Mouse (Mus musculus): ENCODE measurements around the gene Ttll12. TPM values are rescaled to one million over a fixed set of nuclear protein-coding genes. Genes with fewer than 3 reads are reported as not detected.
A peak's percentile ranks its signal among the peaks of the same experiment; 100 is the strongest.

Ttll12 gene
- 5.9 and 6.1 TPM in 2 replicates for total RNA-seq (2015)
- 3.0 and 6.5 TPM in 2 replicates for total RNA-seq (2017)

- peak; percentile 87 for ATAC-seq (ENCODE audit: poor library complexity, severe bottlenecking)
Measured at GRCm38 (mm10) chr15:83594513-83595363, at the start of gene Ttll12. Gene Ttll12, minus strand, starts transcription at chr15:83595157.

DNA sequence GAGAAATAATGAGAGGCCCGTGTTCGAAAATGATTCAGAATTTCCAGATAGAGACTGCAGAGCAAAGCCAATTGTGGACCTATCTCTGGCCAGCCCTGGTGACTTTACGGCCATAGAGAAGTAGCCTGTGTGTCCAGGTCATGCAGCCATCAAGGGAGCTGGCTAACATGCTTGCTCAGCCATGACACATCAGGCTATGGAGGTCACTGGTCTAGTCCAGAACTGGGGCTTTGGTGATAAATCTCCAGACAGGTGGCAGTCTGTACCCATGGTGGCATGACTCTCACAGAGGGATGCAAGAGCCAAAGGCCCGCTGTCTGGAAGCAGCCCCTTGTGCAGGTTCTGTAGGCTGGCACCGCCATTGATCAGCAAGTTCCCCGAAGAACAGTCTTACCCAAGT is 47.6 kb upstream of the Ttll12 start:
- no peak for ATAC-seq (ENCODE audit: poor library complexity, severe bottlenecking)

DNA sequence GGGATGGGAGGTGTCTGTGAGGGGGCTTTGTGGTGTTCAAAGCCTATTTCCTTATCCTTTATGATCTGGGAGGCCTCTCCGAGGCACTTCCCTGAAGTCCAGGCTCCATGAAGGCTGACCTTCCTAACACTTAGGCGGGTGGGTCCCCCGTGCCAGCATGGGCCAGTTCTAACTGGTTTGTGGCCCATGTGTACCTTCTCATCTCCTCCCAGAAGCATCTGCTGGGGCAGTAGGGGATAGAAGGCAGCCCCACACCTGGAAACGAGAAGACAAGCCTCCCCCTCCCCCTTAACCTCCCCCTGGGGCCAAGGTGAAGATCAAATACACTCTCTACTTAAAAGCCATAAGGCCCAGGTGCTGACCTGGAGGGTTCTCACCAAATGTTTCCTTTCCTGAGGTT is 45.3 kb upstream of the Ttll12 start:
- no peak for ATAC-seq (ENCODE audit: poor library complexity, severe bottlenecking)

GRCm38 (mm10) chr15:83639160-83639559 is 44.2 kb upstream of the Ttll12 start:
- ATAC-seq (ENCODE audit: poor library complexity, severe bottlenecking), result no peak

DNA sequence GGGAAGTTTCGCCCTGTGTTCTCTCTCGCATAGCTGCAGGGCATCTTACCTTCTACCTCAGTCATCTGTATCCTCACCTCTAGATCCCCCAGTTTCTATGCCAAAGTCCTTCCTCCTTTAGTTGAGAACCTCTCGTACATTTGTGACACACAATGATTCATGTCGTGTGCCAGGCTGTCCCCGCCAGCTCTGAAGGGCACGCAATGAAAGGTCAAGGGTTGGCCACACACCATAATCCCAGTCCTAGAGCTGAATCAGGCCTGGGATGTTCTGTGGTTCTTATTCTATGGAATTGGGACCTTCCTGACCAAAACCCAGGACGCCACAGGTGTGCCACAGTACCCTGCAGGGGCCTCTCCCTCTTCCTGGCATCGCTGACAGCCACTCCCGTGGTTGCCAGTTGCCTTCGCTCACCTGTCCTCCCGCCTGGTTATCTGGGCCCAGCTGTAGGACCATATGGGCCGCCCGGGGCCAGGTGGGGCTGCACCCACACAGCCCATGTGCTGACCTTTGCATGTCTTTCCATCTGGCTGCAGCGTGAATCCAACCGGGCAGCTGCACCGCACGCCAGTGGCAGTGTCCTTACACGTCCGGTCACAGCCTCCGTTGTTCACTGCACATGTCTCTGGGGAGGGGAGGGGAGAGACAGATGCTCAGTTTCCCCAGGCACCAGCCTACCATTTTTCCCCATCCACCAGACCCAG is 43.4 kb upstream of the Ttll12 start:
- ATAC-seq (ENCODE audit: poor library complexity, severe bottlenecking), result no peak

DNA sequence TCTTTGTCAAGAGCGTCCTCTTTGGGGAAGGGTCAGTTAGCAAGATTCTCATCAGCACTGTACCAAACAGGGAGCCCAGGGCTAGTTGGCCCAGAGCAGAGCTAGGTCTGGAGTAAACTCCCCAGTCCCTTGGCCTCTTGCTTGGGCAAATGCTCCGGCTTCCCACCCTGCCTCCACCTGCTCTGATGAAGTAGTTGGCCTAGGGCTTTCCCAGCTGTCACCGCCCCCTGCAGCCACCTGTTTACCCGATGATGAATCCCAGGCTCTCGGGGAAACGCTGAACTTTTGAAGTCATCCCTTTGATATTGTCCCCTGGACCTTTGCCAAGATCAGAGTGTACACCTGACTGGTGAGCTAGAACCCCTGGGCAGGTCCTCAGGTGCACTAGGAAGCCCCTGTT is 41.8 kb upstream of the Ttll12 start:
- no peak for ATAC-seq (ENCODE audit: poor library complexity, severe bottlenecking)

DNA sequence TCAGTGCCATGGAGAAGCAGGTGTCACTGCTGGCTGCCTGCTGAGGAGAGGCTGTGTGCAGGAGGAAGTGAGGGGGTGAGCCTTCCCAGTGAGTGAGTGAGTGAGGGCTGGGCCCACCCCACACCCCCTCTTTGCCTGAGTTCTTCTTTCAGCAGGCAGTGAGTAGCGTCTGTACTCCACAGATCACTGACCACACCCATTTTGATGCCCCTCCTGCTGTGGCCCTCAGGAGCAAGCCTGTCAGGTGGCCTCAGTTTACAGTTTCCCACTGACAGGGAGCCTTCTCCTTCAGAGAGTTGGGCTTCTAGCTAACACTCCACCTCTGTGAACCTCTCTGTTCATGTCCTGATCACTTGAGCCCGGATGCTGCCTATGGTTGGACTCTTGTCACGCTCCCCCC is 40.3 kb upstream of the Ttll12 start:
- ATAC-seq (ENCODE audit: poor library complexity, severe bottlenecking), result no peak

- no peak for ATAC-seq (ENCODE audit: poor library complexity, severe bottlenecking)
Measured at GRCm38 (mm10) chr15:83634076-83634475, 39.1 kb upstream of the Ttll12 start.

- ATAC-seq (ENCODE audit: poor library complexity, severe bottlenecking), result no peak
Measured at GRCm38 (mm10) chr15:83631071-83631470, 36.1 kb upstream of the Ttll12 start.

DNA sequence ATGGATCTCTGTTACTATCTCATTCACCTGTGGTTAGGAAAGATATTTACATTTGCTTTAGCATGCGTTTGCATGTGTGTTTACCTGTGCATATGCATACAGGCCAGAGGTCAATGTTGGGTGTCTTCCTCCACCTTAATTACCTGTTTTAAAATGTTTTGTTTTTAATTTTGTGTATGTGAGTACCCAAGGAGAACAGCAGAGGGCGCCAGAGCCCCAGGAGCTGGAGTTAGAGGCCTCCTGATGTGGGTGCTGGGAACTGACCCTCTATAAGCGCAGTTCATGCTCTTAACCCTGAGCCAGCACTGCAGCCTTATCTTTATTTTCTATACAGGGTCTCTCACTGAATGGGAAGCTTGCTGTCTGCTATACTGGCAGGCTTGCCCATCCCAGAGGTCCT is 34.8 kb upstream of the Ttll12 start:
- ATAC-seq (ENCODE audit: poor library complexity, severe bottlenecking), result no peak

GRCm38 (mm10) chr15:83626142-83626645 is 31.2 kb upstream of the Ttll12 start:
- no peak for ATAC-seq (ENCODE audit: poor library complexity, severe bottlenecking)

- ATAC-seq (ENCODE audit: poor library complexity, severe bottlenecking), result no peak
Measured at GRCm38 (mm10) chr15:83615245-83615644, 20.3 kb upstream of the Ttll12 start.

DNA sequence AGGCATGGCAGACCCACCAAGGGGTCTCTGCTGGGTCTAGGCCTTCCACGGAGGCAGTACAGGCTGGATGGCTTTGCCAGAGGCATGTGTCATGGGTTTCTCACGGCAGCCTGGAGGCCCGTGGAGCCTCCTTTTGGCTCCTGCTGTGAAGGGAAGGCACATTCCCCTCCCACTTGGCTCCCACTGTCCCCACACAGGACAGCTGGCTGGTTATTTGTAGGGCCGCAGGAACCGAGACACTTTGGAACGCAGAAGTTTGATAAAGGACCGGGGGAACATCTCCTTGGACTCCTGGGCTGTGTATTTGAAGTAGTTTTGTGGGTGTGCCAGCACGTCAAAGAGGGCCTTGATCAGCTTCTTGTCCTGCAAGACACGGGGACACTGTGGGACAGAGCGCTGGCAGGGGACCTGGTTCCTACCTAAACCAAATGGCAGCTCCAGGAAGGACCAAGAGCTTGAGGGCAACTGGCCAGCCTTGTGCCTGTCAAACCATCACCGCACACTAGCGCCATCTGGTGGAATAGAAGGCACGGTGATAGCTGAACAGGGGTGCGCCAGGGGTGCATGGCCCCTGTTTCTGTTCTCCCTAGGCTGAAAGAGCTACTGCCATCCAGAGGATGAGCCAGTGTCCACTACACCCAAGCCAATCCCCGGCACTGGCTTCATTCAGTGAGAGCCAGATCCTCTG is 12.3 kb upstream of the Ttll12 start:
- peak; percentile 74 for ATAC-seq (ENCODE audit: poor library complexity, severe bottlenecking)

DNA sequence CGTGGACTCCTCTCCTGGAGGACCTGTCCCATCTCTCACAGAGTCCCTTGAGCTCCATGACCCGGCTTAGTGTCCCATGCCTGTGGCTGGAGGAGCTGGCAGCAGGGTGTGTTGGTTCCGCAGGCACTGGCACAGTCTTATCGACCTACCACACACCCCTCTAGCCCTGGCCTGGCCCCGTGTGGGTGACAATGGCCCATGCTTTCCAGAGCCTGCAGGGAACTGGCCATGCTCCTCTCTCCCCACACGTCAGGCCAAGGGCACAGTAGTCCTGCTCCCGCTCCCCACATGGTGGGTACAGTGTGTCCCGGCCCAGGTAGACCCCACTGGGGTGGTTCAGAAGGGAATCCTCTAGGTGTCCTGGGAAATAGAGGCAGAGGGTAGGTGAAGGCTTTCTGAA is 11.7 kb upstream of the Ttll12 start:
- no peak for ATAC-seq (ENCODE audit: poor library complexity, severe bottlenecking)

DNA sequence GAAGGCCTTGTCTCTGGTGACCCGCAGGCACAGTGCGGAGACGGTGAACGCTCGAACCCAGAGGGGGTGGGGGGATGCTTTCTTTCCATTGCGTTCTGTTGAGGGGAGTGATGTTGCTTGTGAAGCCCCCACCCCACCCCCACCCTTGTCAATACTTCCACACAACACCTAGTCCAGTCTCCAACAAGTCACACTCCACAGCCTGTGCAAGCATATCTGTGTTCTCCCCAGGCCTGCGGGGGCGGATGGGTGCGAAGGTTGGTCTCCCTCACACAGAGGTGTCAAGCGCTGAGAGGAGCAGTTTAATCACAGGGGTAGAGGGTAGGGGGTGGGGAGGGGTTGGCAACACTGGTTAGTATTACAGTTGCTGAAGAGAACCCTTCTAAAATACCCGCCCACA is 11.3 kb upstream of the Ttll12 start:
- ATAC-seq (ENCODE audit: poor library complexity, severe bottlenecking), result no peak

- ATAC-seq (ENCODE audit: poor library complexity, severe bottlenecking), result no peak
Measured at GRCm38 (mm10) chr15:83603426-83603825, 8.5 kb upstream of the Ttll12 start.

DNA sequence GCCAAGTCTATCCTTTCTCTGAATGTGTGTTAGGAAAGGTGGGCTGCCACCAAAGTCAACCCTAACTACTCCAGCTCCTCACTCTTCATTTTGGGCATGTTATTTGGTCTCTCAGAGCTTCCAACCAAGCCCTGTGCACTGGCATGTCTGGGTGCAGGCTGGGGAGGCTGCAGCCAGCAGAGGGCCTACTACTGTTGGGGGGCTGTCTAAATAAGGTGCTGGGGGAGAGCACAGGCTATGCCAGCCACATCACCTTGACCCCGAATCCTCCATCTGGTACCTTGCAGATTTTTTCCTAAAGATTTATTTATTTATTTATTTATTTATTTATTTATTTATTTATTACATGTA is 8.1 kb upstream of the Ttll12 start:
- 0 out of 2 replicates have a peak, but pooled peaks have one; percentile 4 for ATAC-seq (ENCODE audit: poor library complexity, severe bottlenecking)

DNA sequence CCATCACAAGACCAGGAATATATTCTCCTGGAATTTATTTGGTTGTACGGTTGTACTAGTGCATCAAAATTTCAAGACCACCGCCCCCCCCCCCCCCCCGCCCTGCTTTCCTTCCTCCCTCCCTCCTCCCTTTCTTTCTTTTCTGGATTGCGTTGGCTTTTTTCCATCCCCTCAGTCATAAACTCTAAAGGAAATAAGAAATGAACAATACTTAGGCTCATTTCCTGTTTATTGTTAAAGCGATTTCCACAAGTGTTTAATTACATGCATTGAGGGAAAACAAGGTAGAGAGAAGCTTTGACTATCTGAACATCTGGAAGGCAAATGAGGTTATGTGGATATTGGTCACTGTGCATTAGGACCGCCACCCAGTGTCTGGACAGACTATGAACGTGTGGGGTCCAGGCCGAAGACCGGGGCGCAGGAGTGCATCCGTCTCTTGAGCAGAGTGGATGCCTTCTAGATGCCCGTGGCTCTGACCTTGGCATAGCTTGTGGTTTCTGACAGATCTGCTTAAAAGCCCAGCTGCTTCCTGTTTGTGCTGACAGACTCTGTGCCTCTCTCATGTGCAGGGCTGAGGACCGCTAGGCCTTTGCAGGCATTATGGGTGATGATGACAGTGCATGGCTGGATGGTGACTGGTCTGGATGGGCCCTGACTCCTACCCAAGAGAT is 7.6 kb upstream of the Ttll12 start:
- peak; percentile 78 for ATAC-seq (ENCODE audit: poor library complexity, severe bottlenecking)

DNA sequence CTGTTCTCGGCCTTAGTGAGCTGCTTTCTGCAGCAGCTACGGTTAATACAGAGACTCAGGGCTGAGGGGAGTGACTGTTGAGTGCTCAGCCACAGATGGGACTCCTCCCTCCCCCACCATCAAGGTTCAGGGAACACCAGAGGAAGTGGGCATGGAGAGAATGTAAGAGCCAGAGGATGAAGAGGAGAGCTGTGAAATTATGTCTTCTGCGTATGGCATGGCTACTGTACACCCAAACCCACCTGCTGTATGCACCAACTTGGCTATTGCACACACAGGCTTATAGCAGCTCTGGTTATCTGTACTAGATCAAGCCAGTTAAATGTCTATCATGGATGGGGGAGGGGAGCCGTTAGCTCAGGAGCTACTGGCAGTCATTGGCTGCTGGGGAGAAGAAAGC is 6.2 kb upstream of the Ttll12 start:
- ATAC-seq (ENCODE audit: poor library complexity, severe bottlenecking), result no peak

GRCm38 (mm10) chr15:83596833-83597232 is 1.9 kb upstream of the Ttll12 start:
- no peak for ATAC-seq (ENCODE audit: poor library complexity, severe bottlenecking)

- ATAC-seq (ENCODE audit: poor library complexity, severe bottlenecking), result no peak
Measured at GRCm38 (mm10) chr15:83595364-83595711, 381 bp upstream of the Ttll12 start.

All from megakaryocyte, adult 5-6 weeks (primary cell).